Mouse (Mus musculus): Measurements from ENCODE around the gene Itga1. TPM values are rescaled to one million over a fixed set of nuclear protein-coding genes. Genes with fewer than 3 reads are reported as not detected.
A peak's percentile ranks its signal among the peaks of the same experiment; 100 is the strongest.

Itga1 gene
- polyA plus RNA-seq, 1 experiment from 2014 or later = 22.0 TPM

- no peaks in the 10 kb centered on the region for H3K36me3 ChIP-seq (ENCODE audit: insufficient read depth, low read length)
- ATAC-seq (no peak), DNase-seq (ENCODE audit: low spot score) (no peak)
- TF ChIP-seq EP300 (IDR thresholded peaks at IDR 0.05) = no peak
- peaks cover 4% of the 10 kb centered on the region; the same call in 1 of the 2 replicates for H3K4me1 ChIP-seq (ENCODE audit: insufficient read depth, low read depth, low read length)
- no peak overlapping the region for H3K27ac ChIP-seq (ENCODE audit: low read length)
- H3K9ac ChIP-seq (replicated peaks; ENCODE audit: low read depth) = no peak overlapping the region
- no peaks in the 10 kb centered on the region for H3K27me3 ChIP-seq (replicated peaks; ENCODE audit: insufficient read depth, low read length)
- H3K4me3 ChIP-seq (ENCODE audit: low read depth, low read length) = no peak overlapping the region
- no peak overlapping the region for H3K4me2 ChIP-seq (replicated peaks; ENCODE audit: low read depth, low read length)
- WGBS = 25% methylated on average over 2 of the region's 2 CpGs
- no peaks in the 10 kb centered on the region for H3K9me3 ChIP-seq (ENCODE audit: low read length)
Measured at GRCm38 (mm10) chr13:115096216-115096615, 5.5 kb downstream of the Itga1 start.

GRCm38 (mm10) chr13:115095392-115095791, 6.4 kb downstream of the Itga1 start:
- no peaks in the 10 kb centered on the region for H3K9me3 ChIP-seq (ENCODE audit: low read length)
- no peak overlapping the region for H3K27ac ChIP-seq (ENCODE audit: low read length)
- no peak for ATAC-seq
- WGBS = 69% methylated on average over 2 of the region's 2 CpGs
- no peaks in the 10 kb centered on the region for H3K36me3 ChIP-seq (ENCODE audit: insufficient read depth, low read length)
- no peak for DNase-seq (ENCODE audit: low spot score)
- no peaks in the 10 kb centered on the region for H3K27me3 ChIP-seq (replicated peaks; ENCODE audit: insufficient read depth, low read length)
- no peak overlapping the region for H3K4me2 ChIP-seq (replicated peaks; ENCODE audit: low read depth, low read length)
- H3K4me3 ChIP-seq (ENCODE audit: low read depth, low read length) = no peak overlapping the region
- no peak overlapping the region for H3K9ac ChIP-seq (replicated peaks; ENCODE audit: low read depth)
- no peak for TF ChIP-seq EP300 (IDR thresholded peaks at IDR 0.05)
- peak; percentile 53 for TF ChIP-seq CTCF (IDR thresholded peaks at IDR 0.05)
- H3K4me1 ChIP-seq (ENCODE audit: insufficient read depth, low read depth, low read length) = peaks cover 4% of the 10 kb centered on the region; the same call in 1 of the 2 replicates

DNA sequence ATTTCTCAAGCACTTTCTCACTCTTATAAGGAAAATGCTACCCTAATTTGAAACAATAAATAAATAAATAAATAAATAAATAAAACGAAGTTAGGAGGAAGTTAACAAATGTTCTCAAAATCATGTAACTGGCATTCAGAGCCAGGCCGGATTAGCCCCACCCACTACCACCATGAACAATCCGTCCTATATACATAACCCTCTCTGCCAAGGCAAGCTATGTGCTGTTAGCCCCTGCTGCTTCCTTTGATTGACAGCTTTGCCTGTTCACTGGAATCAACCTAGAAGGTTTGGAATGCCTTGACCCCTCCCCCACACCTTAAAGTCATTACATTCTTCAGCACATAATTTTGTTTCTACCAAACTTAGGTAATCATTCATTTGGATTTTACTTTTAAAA, 10.3 kb downstream of the Itga1 start:
- WGBS = 43% methylated on average over 3 of the region's 3 CpGs
- no peaks in the 10 kb centered on the region; the same call in 1 of the 2 replicates for H3K36me3 ChIP-seq (ENCODE audit: insufficient read depth, low read length)
- H3K27me3 ChIP-seq (replicated peaks; ENCODE audit: insufficient read depth, low read length) = no peaks in the 10 kb centered on the region
- no peaks in the 10 kb centered on the region for H3K9me3 ChIP-seq (ENCODE audit: low read length)
- H3K27ac ChIP-seq (ENCODE audit: low read length) = no peak overlapping the region
- no peak for ATAC-seq
- H3K4me2 ChIP-seq (replicated peaks; ENCODE audit: low read depth, low read length) = no peak overlapping the region
- peak; percentile 24 for DNase-seq (ENCODE audit: low spot score)
- H3K4me3 ChIP-seq (ENCODE audit: low read depth, low read length) = no peak overlapping the region
- H3K4me1 ChIP-seq (ENCODE audit: insufficient read depth, low read depth, low read length) = peaks cover 7% of the 10 kb centered on the region
- H3K9ac ChIP-seq (replicated peaks; ENCODE audit: low read depth) = no peak overlapping the region
- TF ChIP-seq CTCF (IDR thresholded peaks at IDR 0.05) = no peak
- TF ChIP-seq EP300 (IDR thresholded peaks at IDR 0.05) = no peak

DNA sequence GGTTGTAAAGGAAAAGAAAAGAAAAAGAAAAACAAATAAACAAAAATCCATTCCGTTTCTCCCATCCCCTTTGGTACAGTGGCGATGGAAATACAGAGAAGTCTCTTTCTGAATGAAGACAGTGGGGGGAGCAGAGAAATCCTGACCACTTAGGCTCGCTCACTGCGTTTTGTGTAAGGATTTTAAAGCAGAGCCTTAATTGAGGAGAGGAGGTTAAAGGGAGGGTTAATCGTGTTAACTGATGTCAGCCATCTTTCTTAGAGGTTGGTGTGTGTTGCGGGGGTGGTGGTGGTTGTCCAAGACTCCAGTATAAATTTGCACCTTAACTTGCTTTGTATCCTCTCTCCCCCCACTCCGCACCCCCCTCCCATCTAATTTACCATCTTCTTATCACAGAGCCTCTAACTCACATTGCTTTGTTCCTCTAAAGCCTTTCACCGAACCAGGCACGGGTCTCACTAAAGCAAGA, 10.8 kb downstream of the Itga1 start:
- H3K9me3 ChIP-seq (ENCODE audit: low read length) = no peaks in the 10 kb centered on the region
- H3K27ac ChIP-seq (ENCODE audit: low read length) = peak overlapping the region; percentile 91
- no peak for ATAC-seq
- no peak for TF ChIP-seq CTCF (IDR thresholded peaks at IDR 0.05)
- TF ChIP-seq EP300 (IDR thresholded peaks at IDR 0.05) = no peak
- peaks cover 3% of the 10 kb centered on the region for H3K4me1 ChIP-seq (ENCODE audit: insufficient read depth, low read depth, low read length)
- H3K9ac ChIP-seq (replicated peaks; ENCODE audit: low read depth) = 0 out of 2 replicates have a peak overlapping the region, but pooled peaks have one; percentile 29
- DNase-seq (ENCODE audit: low spot score) = no peak
- 39% methylated on average over 9 of the region's 9 CpGs for WGBS
- H3K4me2 ChIP-seq (replicated peaks; ENCODE audit: low read depth, low read length) = peak overlapping the region; percentile 97
- H3K36me3 ChIP-seq (ENCODE audit: insufficient read depth, low read length) = no peaks in the 10 kb centered on the region; the same call in 1 of the 2 replicates
- H3K4me3 ChIP-seq (ENCODE audit: low read depth, low read length) = peak overlapping the region; percentile 63
- H3K27me3 ChIP-seq (replicated peaks; ENCODE audit: insufficient read depth, low read length) = no peaks in the 10 kb centered on the region

DNA sequence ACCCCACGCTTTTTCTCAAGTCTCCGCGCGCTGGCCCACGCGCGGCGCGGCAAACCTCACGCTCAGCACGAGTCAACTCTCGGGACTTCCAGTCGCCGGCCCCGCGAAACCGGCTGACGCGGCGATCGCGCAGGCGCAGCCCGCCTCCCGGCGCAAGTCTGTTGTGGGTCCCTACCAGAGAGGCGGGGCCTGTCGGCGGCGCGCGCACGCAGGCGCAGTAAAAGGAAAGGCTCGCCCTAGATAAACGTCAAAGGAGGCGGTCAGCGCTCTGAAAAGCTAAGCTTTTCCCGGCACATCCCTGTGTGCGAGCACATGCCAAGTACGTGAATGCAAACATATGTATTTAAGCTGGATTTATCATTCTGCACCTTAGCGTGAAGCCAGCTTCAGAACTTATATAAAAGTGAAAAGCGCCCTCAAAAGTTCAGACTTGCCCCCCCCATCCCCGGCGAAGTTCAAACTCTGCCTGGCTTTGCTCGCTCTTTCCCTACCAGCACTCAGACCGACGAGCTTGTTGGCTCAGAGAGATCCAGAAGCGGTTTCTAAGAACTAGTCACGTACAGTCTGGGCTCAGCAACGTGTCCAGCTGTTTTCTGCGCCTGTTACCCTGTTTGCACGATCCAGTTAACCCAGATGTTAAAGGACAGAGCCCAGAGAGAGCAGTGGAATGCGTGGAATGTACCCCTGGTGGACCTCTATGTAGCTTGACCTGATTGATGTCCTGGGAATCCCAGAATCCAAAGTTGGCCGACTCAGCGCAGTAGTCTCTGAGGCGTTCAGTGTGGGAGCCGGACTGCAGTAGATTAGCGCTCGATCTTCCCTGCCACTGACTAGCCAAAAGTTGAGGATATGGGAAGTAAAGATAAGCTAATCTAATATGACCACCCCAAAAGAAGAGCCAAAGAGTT, 11.4 kb downstream of the Itga1 start, which contains the start of gene Pelo:
Pelo (minus strand) TSS at position 118 of the 908 bp plus-strand sequence.
- DNase-seq (ENCODE audit: low spot score) = peak; percentile 97
- under 1% methylated on average over 60 of the region's 60 CpGs for WGBS
- H3K36me3 ChIP-seq (ENCODE audit: insufficient read depth, low read length) = no peaks in the 10 kb centered on the region; the same call in 1 of the 2 replicates

GRCm38 (mm10) chr13:115089395-115090025, 12.3 kb downstream of the Itga1 start:
- peak overlapping the region; percentile 63 for H3K4me3 ChIP-seq (ENCODE audit: low read depth, low read length)
- peaks cover 3% of the 10 kb centered on the region for H3K4me1 ChIP-seq (ENCODE audit: insufficient read depth, low read depth, low read length)
- H3K27ac ChIP-seq (ENCODE audit: low read length) = peak overlapping the region; percentile 91
- H3K9me3 ChIP-seq (ENCODE audit: low read length) = no peaks in the 10 kb centered on the region
- peak overlapping the region; percentile 97 for H3K4me2 ChIP-seq (replicated peaks; ENCODE audit: low read depth, low read length)
- peak; percentile 16 for ATAC-seq
- H3K36me3 ChIP-seq (ENCODE audit: insufficient read depth, low read length) = no peaks in the 10 kb centered on the region; the same call in 1 of the 2 replicates
- 5% methylated on average over 33 of the region's 35 CpGs for WGBS
- no peaks in the 10 kb centered on the region for H3K27me3 ChIP-seq (replicated peaks; ENCODE audit: insufficient read depth, low read length)
- DNase-seq (ENCODE audit: low spot score) = peak; percentile 36
- H3K9ac ChIP-seq (replicated peaks; ENCODE audit: low read depth) = peak overlapping the region; percentile 71
- TF ChIP-seq EP300 (IDR thresholded peaks at IDR 0.05) (no peak), CTCF (IDR thresholded peaks at IDR 0.05) (no peak)

More for the DNA sequence above, 11.4 kb downstream of the Itga1 start, which contains the start of gene Pelo:
- Histone ChIP-seq H3K27me3 (replicated peaks; ENCODE audit: insufficient read depth, low read length) (no peaks in the 10 kb centered on the region), H3K4me2 (replicated peaks; ENCODE audit: low read depth, low read length) (peak within 1 kb of the TSS; percentile 97), H3K27ac (ENCODE audit: low read length) (peak within 1 kb of the TSS; percentile 91), H3K4me3 (ENCODE audit: low read depth, low read length) (peak within 1 kb of the TSS; percentile 63), H3K9me3 (ENCODE audit: low read length) (no peaks in the 10 kb centered on the region), H3K4me1 (ENCODE audit: insufficient read depth, low read depth, low read length) (peaks cover 3% of the 10 kb centered on the region), H3K9ac (replicated peaks; ENCODE audit: low read depth) (peak within 1 kb of the TSS; percentile 71)
- peak; percentile 96 for ATAC-seq
- TF ChIP-seq EP300 (IDR thresholded peaks at IDR 0.05) (peak; percentile 29), CTCF (IDR thresholded peaks at IDR 0.05) (no peak)
